Mouse (Mus musculus) MEL (cell line): ENCODE measurements around the gene Kitl. TPM values are rescaled to one million over a fixed set of nuclear protein-coding genes. Genes with fewer than 3 reads are reported as not detected.

Experiments
- DNase-seq: peaks from one replicate; pipeline ENCODE4 v3.0.0; 2011; ENCODE audit warnings: low read depth, low spot score
- H3K27ac ChIP-seq: 2 replicates; pipeline ENCODE4 v1.5.1; 2012; ENCODE audit warnings: low read depth, mild to moderate bottlenecking, control low read depth, low read length, moderate library complexity; ENCODE audit not compliant: control insufficient read depth
- H3K27me3 ChIP-seq, 2 experiments: fragments of 150-350 bp in 1 of 2; sonication (generic) in 1 of 2; 2 replicates each; pipeline ENCODE4 v1.6.1; 2012; ENCODE audit warnings: low read length in 2 of 2, mild to moderate bottlenecking in 2 of 2, improper control_type of control experiment in 1 of 2, moderate library complexity in 1 of 2; ENCODE audit not compliant: insufficient read depth in 2 of 2, control insufficient read depth in 1 of 2
- H3K36me3 ChIP-seq, 2 experiments: 2 replicates each; pipeline ENCODE4 v1.6.1; 2012 to 2014; ENCODE audit warnings: low read length in 2 of 2, improper control_type of control experiment in 1 of 2, inconsistent platforms in 1 of 2, mild to moderate bottlenecking in 1 of 2; ENCODE audit not compliant: insufficient read depth in 2 of 2, control insufficient read depth in 1 of 2
- H3K4me1 ChIP-seq, 2 experiments: fragments of 150-350 bp in 1 of 2; sonication (generic) in 1 of 2; 2 replicates each; pipeline ENCODE4 v1.6.1; 2012; ENCODE audit warnings: low read length in 2 of 2, improper control_type of control experiment in 1 of 2, mild to moderate bottlenecking in 1 of 2; ENCODE audit not compliant: insufficient read depth in 2 of 2, control insufficient read depth in 1 of 2
- H3K4me3 ChIP-seq, 2 experiments: fragments of 150-350 bp in 1 of 2; sonication (generic) in 1 of 2; 2 replicates each; pipeline ENCODE4 v1.5.1; 2012; ENCODE audit warnings: low read depth in 2 of 2, low read length in 2 of 2, mild to moderate bottlenecking in 2 of 2, moderate library complexity in 2 of 2, control low read depth in 1 of 2, improper control_type of control experiment in 1 of 2; ENCODE audit not compliant: control insufficient read depth in 1 of 2, insufficient read depth in 1 of 2
- H3K79me2 ChIP-seq: 2 replicates; pipeline ENCODE4 v1.6.1; 2012; ENCODE audit warnings: mild to moderate bottlenecking, low read length, moderate library complexity; ENCODE audit not compliant: control insufficient read depth, poor library complexity, insufficient read depth
- H3K9ac ChIP-seq: 2 replicates; pipeline ENCODE4 v1.6.1; 2012; ENCODE audit warnings: low read depth, mild to moderate bottlenecking, control low read depth, low read length, moderate library complexity; ENCODE audit not compliant: control insufficient read depth, poor library complexity, severe bottlenecking
- H3K9me3 ChIP-seq: fragments of 150-350 bp; sonication (generic); replicated peaks from 2 replicates; pipeline ENCODE4 v1.6.1; 2012; ENCODE audit warnings: mild to moderate bottlenecking, low read length, improper control_type of control experiment, moderate library complexity; ENCODE audit not compliant: insufficient read depth
- BHLHE40 ChIP-seq: IDR thresholded peaks from 2 replicates; pipeline ENCODE4 v1.6.1; 2012; ENCODE audit warnings: low read depth, mild to moderate bottlenecking, inconsistent platforms, low read length, improper control_type of control experiment, borderline replicate concordance
- CHD2 ChIP-seq: IDR thresholded peaks from 2 replicates; pipeline ENCODE4 v1.6.1; 2011; ENCODE audit warnings: low read length, improper control_type of control experiment
- CTCF ChIP-seq, 3 experiments: IDR thresholded peaks in 2 of 3; conservative IDR thresholded peaks in 1 of 3; 2 replicates each; pipeline ENCODE4 v1.5.1; 2011 to 2012; ENCODE audit warnings: low read length in 3 of 3, low read depth in 2 of 3, mild to moderate bottlenecking in 2 of 3, improper control_type of control experiment in 1 of 3, inconsistent platforms in 1 of 3, mixed read lengths in 1 of 3, moderate library complexity in 1 of 3; ENCODE audit not compliant: control insufficient read depth in 1 of 3, insufficient read depth in 1 of 3, poor library complexity in 1 of 3, severe bottlenecking in 1 of 3
- ELF1 ChIP-seq: IDR thresholded peaks from 2 replicates; pipeline ENCODE4 v1.6.1; 2014; ENCODE audit warnings: low read depth, mild to moderate bottlenecking, inconsistent platforms, low read length, improper control_type of control experiment, moderate library complexity
- EP300 ChIP-seq, 2 experiments: IDR thresholded peaks; 2 replicates each; pipeline ENCODE4 v1.6.1; 2011; ENCODE audit warnings: improper control_type of control experiment in 2 of 2, low read length in 2 of 2, low read depth in 1 of 2, mild to moderate bottlenecking in 1 of 2
- ETS1 ChIP-seq: IDR thresholded peaks from 2 replicates; pipeline ENCODE4 v1.6.1; 2012; ENCODE audit warnings: low read depth, mild to moderate bottlenecking, inconsistent platforms, low read length, improper control_type of control experiment, moderate library complexity
- GABPA ChIP-seq: IDR thresholded peaks from 2 replicates; pipeline ENCODE4 v1.6.1; 2012; ENCODE audit warnings: low read depth, mild to moderate bottlenecking, inconsistent platforms, low read length, improper control_type of control experiment, moderate library complexity
- JUND ChIP-seq: IDR thresholded peaks from 2 replicates; pipeline ENCODE4 v1.6.1; 2011; ENCODE audit warnings: low read depth, mild to moderate bottlenecking, improper control_type of control experiment, low read length
- KAT2A ChIP-seq: conservative IDR thresholded peaks from 2 replicates; pipeline ENCODE4 v1.6.1; 2012; ENCODE audit warnings: low read depth, low read length, improper control_type of control experiment, inconsistent platforms
- MAFK ChIP-seq: IDR thresholded peaks from 2 replicates; pipeline ENCODE4 v1.6.1; 2011; ENCODE audit warnings: low read depth, mild to moderate bottlenecking, low read length, improper control_type of control experiment, borderline replicate concordance
- MEF2A ChIP-seq: IDR thresholded peaks from 2 replicates; pipeline ENCODE4 v1.6.1; 2014; ENCODE audit warnings: low read depth, mild to moderate bottlenecking, inconsistent platforms, low read length, improper control_type of control experiment; ENCODE audit not compliant: poor library complexity, insufficient replicate concordance, severe bottlenecking; ENCODE audit errors: extremely low read depth
- MXI1 ChIP-seq: IDR thresholded peaks from 2 replicates; pipeline ENCODE4 v1.6.1; 2011; ENCODE audit warnings: mild to moderate bottlenecking, low read depth, low read length, improper control_type of control experiment
- NRF1 ChIP-seq: IDR thresholded peaks from 2 replicates; pipeline ENCODE4 v1.6.1; 2014; ENCODE audit warnings: low read depth, mild to moderate bottlenecking, inconsistent platforms, low read length, improper control_type of control experiment, moderate library complexity; ENCODE audit not compliant: poor library complexity, insufficient read depth, severe bottlenecking
- RCOR1 ChIP-seq: IDR thresholded peaks from 2 replicates; pipeline ENCODE4 v1.6.1; 2012; ENCODE audit warnings: low read depth, mild to moderate bottlenecking, inconsistent platforms, low read length, improper control_type of control experiment
- SIN3A ChIP-seq: IDR thresholded peaks from 2 replicates; pipeline ENCODE4 v1.6.1; 2012; ENCODE audit warnings: low read length, improper control_type of control experiment, inconsistent platforms
- SMC3 ChIP-seq: IDR thresholded peaks from 2 replicates; pipeline ENCODE4 v1.6.1; 2011; ENCODE audit warnings: low read depth, low read length, improper control_type of control experiment
- TAL1 ChIP-seq: IDR thresholded peaks from 2 replicates; pipeline ENCODE4 v1.6.1; 2012; ENCODE audit warnings: mild to moderate bottlenecking, inconsistent platforms, low read length, moderate library complexity, mixed read lengths
- TCF12 ChIP-seq: IDR thresholded peaks from 2 replicates; pipeline ENCODE4 v1.6.1; 2014; ENCODE audit warnings: low read depth, mild to moderate bottlenecking, inconsistent platforms, low read length, improper control_type of control experiment, moderate library complexity
- UBTF ChIP-seq: IDR thresholded peaks from 2 replicates; pipeline ENCODE4 v1.6.1; 2012; ENCODE audit warnings: low read depth, mild to moderate bottlenecking, inconsistent platforms, low read length, improper control_type of control experiment, moderate library complexity, borderline replicate concordance; ENCODE audit not compliant: insufficient read depth
- USF1 ChIP-seq: IDR thresholded peaks from 2 replicates; pipeline ENCODE4 v1.6.1; 2014; ENCODE audit warnings: low read depth, mild to moderate bottlenecking, inconsistent platforms, low read length, improper control_type of control experiment, moderate library complexity
- USF2 ChIP-seq, 2 experiments: IDR thresholded peaks; 2 replicates each; pipeline ENCODE4 v1.6.1; 2011 to 2012; ENCODE audit warnings: improper control_type of control experiment in 2 of 2, low read length in 2 of 2, borderline replicate concordance in 1 of 2, inconsistent platforms in 1 of 2, low read depth in 1 of 2, mild to moderate bottlenecking in 1 of 2; ENCODE audit not compliant: insufficient read depth in 1 of 2
- ZC3H11A ChIP-seq: IDR thresholded peaks from 2 replicates; pipeline ENCODE4 v1.6.1; 2012; ENCODE audit warnings: low read depth, mild to moderate bottlenecking, inconsistent platforms, low read length, improper control_type of control experiment
- ZNF384 ChIP-seq: IDR thresholded peaks from 2 replicates; pipeline ENCODE4 v1.6.1; 2012; ENCODE audit warnings: low read depth, mild to moderate bottlenecking, inconsistent platforms, low read length, improper control_type of control experiment
- polyA plus RNA-seq, 2 experiments: library from polyadenylated mRNA; stranded (reverse) in 1 of 2; unstranded in 1 of 2; fragments of >175 nt in 1 of 2; fragments of >200 nt in 1 of 2; gene quantifications; 2 replicates each; pipeline versions ENCODE4 v1.2.1 to v1.2.4; 2012; ENCODE audit warnings: low replicate concordance in 2 of 2, low read depth in 1 of 2; ENCODE audit not compliant: insufficient read length in 2 of 2, insufficient read depth in 1 of 2, missing spikeins in 1 of 2
- total RNA-seq: library from RNA; depleted of rRNA; stranded (reverse); fragments of 300-350 nt; gene quantifications from 2 replicates; pipeline ENCODE4 v1.2.3, GENCODE M21; 2012

Gene Kitl
- total and polyA plus RNA-seq, 3 experiments = not detected

- Histone ChIP-seq H3K4me3 (no peak overlapping the region), H3K27ac (no peak overlapping the region), H3K79me2 (no peaks in the 10 kb centered on the region), H3K9ac (no peak overlapping the region), H3K9me3 (no peaks in the 10 kb centered on the region), H3K36me3 (no peaks in the 10 kb centered on the region), H3K4me1 (no peaks in the 10 kb centered on the region), H3K27me3 (no peaks in the 10 kb centered on the region)
- no peak for DNase-seq
- no peak for TF ChIP-seq EP300 (IDR thresholded peaks at IDR 0.05; ENCODE audit: low read depth in 1 of 2, low read length in 2 of 2)
- TF ChIP-seq USF2 (IDR thresholded peaks at IDR 0.05; ENCODE audit: borderline replicate concordance in 1 of 2, insufficient read depth in 1 of 2, low read depth in 1 of 2, low read length in 2 of 2) = no peak
- no peak for TF ChIP-seq MAFK
- TF ChIP-seq ETS1 = no peak
- no peak for TF ChIP-seq NRF1
- no peak for TF ChIP-seq MXI1
- no peak for TF ChIP-seq CTCF (IDR thresholded peaks at IDR 0.05 in 2 of 3, conservative IDR thresholded peaks at IDR 0.05 in 1 of 3; ENCODE audit: control insufficient read depth in 1 of 3, insufficient read depth in 1 of 3, low read depth in 2 of 3, low read length in 3 of 3, poor library complexity in 1 of 3, severe bottlenecking in 1 of 3)
- TF ChIP-seq GABPA = no peak
- no peak for TF ChIP-seq JUND
- no peak for TF ChIP-seq ZNF384
Measured at GRCm38 (mm10) chr10:100124452-100124851, 109.0 kb downstream of the Kitl start.

- H3K27me3 ChIP-seq = no peaks in the 10 kb centered on the region
- H3K4me1 ChIP-seq = no peaks in the 10 kb centered on the region
- no peaks in the 10 kb centered on the region for H3K36me3 ChIP-seq
- H3K4me3 ChIP-seq = no peak overlapping the region
- no peak overlapping the region for H3K27ac ChIP-seq
- TF ChIP-seq MEF2A = no peak
- no peak for TF ChIP-seq BHLHE40
- no peak for TF ChIP-seq EP300 (IDR thresholded peaks at IDR 0.05; ENCODE audit: low read depth in 1 of 2, low read length in 2 of 2)
- no peak for TF ChIP-seq TAL1
- TF ChIP-seq NRF1 = no peak
- no peak for TF ChIP-seq ZC3H11A
- TF ChIP-seq CHD2 = no peak
- no peak for TF ChIP-seq USF1
- TF ChIP-seq UBTF = no peak
- TF ChIP-seq RCOR1 = no peak
- TF ChIP-seq MXI1 = no peak
- TF ChIP-seq SMC3 = no peak
- no peak for TF ChIP-seq SIN3A
- no peak for TF ChIP-seq GABPA
- TF ChIP-seq TCF12 = no peak
- no peak for TF ChIP-seq ELF1
- TF ChIP-seq KAT2A = no peak
- H3K9me3 ChIP-seq = no peaks in the 10 kb centered on the region
- H3K9ac ChIP-seq = no peak overlapping the region
- DNase-seq = no peak
- no peaks in the 10 kb centered on the region for H3K79me2 ChIP-seq
Measured at GRCm38 (mm10) chr10:100127837-100128743, 112.7 kb downstream of the Kitl start.
